Mouse (Mus musculus) E14TG2a.4 (cell line): ENCODE measurements at regions not wholly inside any gene's neighbourhood (a gene's known extent, or its start where the extent isn't known, plus 50 kb on each side); places are given as distances from the start of the nearest gene placed in this dataset.

Experiments
- CTCF ChIP-seq: conservative IDR thresholded peaks from 2 replicates; pipeline ENCODE4 v1.5.1; 2014; ENCODE audit warnings: low read length
- NANOG ChIP-seq: IDR thresholded peaks from 2 replicates; pipeline ENCODE4 v1.6.1; 2014; ENCODE audit warnings: borderline replicate concordance, low read length, mixed read lengths
- POU5F1 ChIP-seq: IDR thresholded peaks from 2 replicates; pipeline ENCODE4 v1.6.1; 2014; ENCODE audit warnings: low read length, borderline replicate concordance

DNA sequence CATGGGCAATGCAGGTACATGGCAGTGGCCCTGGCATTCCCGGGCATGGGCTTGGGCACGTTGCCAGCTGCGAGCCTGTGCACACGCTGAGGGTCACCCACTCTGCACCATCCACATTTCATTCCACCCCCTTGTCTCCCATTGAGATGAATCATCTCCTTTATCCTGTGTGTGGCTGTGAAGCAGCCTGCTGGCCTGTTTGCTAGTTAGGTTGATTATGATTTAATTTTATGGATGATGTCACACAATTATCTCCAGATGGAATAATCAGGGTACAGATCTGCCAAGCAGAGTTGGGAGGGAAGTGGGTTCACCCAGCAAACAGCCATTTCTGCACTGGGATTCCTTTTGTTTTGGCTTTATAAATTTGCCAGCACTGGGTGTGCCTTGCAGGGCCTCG, 314.1 kb upstream of the Tgfbr2 start:
- TF ChIP-seq CTCF (no peak), POU5F1 (no peak), NANOG (no peak)
